Mouse (Mus musculus): ENCODE measurements around the gene Ptprcap.

- TF ChIP-seq TAL1 (IDR thresholded peaks at IDR 0.05; ENCODE audit: low read length): no peak
- TF ChIP-seq GATA1 (IDR thresholded peaks at IDR 0.05; ENCODE audit: low read length): no peak
These were observed 38.3 kb downstream of the Ptprcap start, which contains the start of gene Ppp1ca for GRCm38 (mm10) chr19:4191528-4192250.

Data from erythroblast, embryonic 14.5 days (primary cell).